Mouse (Mus musculus): ENCODE measurements around the gene Coq7. TPM values are rescaled to one million over a fixed set of nuclear protein-coding genes. Genes with fewer than 3 reads are reported as not detected.
A peak's percentile ranks its signal among the peaks of the same experiment; 100 is the strongest.

The Coq7 gene
- total RNA-seq, 4 experiments from 2014 or later = 42.7 to 51.0 (median 47.7) TPM

DNA sequence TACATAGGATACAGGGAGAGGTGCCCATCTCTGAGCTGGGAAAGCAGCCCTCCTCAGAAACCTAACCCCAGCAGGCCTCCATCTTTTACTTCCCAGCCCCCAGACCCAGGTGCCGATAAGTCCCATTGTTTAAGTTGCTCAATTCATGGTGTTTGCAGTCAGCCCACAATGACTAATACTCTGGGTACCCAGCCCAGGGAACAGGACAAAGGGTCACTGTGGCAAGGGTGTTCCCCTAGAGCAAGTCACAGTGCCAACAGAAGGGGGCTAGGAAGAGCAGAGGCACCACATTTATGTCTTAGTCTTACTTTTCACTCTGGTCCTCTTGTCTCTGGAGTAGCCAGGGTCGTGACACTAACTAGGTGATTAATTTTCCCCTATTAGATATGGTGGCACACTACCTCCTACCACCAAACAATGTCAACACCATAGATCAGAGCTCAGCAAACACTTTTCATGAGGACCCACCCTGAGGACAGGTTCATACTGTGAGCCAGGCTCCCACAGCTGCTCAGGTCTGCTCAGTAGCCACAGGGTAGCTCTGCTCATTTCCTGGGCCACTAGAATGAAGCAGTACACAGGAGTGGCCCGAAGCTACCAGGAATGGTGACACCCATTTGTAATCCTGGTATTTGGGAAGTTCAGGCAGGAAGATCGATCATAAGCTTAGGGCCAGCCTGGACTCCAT lies 38.1 kb downstream of the Coq7 start:
- DNase-seq (ENCODE audit: low spot score in 2 of 2) = no peak

DNA sequence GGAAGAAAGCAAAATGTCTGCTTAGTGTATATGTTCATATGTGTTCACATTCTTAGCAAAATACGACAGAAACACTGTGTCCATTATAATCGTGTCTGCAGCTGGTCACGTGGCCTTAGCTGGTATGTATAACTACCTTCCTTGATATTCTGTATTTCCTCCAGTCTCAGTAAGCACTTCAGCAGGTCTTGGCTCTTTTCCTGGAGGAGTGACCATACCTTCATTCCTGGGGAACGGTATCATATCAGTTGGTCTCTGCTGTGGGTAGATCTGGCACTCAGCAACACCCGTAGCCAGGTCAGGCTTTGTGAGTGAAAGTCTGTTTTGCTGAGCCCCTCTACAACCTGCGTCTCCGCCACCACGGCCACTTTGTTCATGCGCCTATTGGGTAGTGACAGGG lies 39.3 kb downstream of the Coq7 start:
- no peak for DNase-seq (ENCODE audit: low spot score in 2 of 2)

DNA sequence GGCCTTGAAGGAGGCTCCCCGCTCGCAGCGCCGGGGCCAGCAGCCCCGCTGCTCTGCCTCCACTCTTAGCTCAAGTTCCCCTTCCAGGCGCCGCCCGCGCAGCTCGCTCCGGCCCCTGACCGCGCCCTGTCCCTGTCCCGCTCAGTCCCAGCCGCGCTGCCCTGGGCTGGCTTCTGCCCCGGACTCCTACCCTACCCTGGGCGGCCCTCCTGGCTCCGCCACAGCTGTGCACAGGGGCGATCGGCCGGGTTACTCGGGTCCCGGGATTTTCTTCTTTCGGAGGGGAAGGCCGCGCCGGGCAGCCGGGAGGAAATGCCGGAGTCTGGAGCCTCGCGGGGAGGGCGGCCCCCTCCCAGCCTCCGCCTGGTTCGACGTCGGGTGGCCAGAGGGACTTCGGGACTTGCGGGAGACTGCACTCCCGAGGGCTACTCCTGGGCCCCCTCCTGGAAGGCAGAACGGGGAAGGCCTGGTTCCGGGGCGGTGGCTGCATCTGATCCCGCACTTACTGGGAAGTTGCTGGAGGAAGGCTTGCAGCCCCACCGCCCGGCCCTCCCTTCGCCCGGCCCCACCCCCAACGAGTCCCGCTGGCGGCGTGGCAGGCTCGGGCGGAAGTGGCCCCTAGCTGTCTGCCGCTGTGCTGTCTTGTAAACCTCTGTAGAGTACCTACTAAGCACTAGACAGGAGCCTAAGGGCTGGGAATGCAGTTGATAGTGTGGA lies 41.6 kb downstream of the Coq7 start, which contains the start of gene Itpripl2:
Itpripl2 (minus strand) TSS at position 545 of the 717 bp plus-strand sequence.
- DNase-seq (ENCODE audit: low spot score in 2 of 2) = peak; percentile 60 to 74

DNA sequence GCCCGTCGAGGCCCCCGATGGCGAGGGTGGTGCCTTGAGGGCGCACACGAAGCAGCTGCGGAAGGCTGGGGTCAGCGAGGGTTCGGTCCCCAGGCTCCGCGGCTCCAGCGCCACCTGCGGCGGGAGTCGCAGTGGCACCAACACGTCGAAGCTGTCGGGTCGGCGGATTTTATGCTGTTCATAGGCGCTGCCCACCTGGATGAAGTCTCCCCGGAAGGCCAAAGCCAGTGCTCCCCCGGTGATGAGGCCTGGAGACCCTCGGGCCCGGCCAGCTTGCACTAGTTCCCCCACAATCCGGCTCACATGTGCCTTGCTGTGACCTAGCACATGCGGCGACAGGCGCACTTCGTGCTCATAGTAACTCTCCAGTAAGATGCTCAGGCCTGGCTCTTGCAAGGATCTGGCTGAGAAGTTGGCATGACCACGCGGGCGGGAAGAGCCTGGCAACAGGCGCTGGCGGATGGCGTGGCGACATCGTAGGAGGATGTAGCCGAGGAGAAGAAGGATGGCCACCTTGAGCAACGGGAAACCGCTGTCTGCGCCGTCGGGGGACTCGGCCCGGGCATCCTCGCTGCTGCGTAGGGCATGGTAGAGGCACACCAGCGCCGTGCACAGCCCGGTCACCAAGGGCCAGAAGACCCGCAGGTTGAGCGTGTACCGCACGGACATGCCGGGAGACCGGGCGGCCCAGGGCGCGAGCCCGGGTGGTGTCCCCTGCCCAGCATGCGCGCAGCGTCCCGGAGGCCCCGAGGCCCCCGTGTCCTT lies 42.3 kb downstream of the Coq7 start:
- peak in 1 of 2 experiments; percentile 24 for DNase-seq (ENCODE audit: low spot score in 2 of 2)

DNA sequence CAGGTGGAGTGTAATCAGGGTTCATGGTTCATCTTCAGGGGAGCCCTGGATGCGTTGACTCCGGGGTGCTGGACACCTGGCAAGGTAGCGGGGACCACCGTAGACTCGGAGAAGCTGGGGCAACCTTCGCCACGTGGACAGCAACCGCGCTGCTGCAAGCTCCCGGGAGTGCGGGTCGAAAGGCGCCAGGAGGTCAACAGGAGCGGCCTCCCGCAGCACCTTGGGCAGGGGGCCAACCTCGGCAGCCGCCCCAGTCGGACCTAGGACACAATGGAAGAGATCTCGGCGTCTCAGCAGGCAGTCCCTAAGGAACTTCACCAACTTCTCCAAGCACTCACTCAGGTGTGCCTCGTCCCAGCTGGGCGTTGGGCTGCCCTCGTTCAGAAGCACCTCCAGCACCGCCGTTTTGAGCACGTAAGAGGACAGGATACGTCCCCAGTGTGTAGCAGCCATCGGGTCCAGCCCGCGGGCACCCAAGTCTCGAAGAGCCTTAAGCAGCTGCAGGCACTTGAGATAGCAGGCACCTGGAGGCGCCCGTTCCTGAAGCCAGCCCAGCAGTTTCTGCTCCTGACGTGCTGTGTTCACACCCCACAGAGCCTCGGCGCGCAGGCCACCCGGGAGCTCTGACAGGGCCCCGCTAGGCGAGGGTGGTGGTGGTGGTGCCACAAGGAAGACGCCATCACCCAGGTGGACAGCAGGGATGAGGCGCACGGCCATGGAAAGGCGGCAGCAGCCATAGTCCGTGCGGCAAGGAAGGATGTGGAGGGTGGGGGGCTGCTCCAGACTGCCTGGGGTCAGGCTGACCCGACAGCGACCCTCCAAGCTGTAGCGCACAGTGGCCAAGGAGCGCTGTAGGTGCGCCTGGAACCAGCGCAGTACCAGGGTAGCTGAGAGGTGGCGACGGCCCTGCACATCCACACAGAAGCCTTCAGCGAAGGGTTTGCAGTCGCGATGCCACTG lies 43.2 kb downstream of the Coq7 start:
- DNase-seq (ENCODE audit: low spot score in 2 of 2) = no peak

DNA sequence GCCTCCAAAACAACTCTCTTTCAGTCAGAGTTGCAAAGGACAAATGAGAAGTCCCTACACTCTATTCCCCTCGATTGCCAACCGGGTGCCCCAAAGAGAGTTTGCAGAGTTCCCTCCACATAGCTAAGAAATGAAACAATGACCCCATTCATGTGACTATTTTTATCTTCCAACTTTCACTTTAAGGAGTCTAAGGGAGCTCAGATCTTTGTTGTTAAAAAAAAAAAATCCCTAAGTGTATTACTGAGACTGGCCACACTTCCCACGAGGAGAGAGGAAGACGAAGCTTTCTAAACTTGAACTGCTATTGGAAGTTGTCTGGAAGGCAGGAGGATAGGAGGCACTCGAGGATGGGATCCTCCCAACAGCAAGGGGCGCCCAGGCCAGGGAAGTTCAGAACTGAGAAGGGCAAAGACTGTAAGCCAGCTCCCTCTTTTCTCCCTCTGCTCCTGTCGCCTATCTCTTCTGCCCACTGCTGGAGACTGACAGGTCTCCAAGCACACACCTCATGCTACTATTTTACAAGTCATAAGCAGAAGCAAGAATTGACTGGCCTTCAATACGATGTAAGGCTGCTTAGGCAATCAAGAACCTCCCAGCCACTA lies 45.0 kb downstream of the Coq7 start:
- DNase-seq (ENCODE audit: low spot score in 2 of 2) = no peak

DNA sequence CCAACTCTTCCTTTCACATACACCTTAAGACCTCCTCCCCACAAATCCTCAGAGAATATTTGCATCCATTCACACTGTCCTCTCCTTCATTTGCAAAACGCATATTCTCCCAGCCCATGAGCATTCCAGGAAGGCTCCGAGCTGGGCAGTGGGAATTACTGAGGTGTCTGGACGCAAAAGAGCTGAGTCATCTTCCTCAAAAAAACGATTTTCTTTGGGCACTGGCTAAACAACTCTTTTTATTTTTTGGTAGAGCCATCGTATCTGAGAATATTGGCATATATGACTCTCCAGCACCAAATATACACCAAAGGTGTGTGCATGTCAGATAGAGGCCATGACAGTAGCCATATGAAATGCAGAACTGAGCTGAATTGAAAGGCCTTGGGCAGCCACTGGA lies 46.2 kb downstream of the Coq7 start:
- no peak for DNase-seq (ENCODE audit: low spot score in 2 of 2)

DNA sequence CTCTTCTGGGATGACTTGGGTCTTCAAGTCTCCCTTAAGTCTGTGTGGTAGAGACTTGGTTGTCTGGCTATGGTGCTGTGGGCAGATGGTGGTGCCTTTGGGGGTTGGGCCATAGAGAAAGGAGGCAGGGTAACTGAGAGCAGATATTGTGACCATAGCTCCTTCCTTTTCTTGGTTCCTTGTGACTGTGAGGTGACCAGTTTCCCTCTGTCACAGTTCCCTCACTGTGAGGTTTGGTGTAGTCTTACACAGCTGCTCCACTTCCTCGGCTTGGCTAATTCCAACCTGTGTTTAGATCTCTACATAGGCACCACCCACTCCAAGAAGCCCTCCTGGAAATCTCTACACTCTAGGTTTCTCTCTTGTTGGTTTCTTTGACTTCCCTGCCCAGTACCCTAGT lies 49.2 kb downstream of the Coq7 start:
- DNase-seq (ENCODE audit: low spot score in 2 of 2) = no peak

DNA sequence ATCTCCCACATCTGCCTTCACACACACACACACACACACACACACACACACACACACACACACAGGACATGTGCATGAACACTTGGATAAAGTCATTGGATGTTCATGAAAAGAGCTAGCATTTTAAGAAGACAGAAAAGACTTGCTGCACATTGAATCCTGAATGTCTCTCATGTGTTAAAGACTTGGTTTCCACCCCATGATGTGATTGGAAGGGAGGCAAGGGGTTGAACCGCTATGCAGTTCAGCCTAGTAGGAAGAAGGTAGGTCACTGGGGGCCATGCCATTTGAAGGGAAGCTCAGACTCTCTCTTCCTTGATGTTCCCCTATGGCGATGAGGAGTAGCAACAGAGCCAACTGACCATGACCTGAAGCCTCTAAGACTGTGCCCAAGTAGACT lies 51.2 kb downstream of the Coq7 start:
- DNase-seq (ENCODE audit: low spot score in 2 of 2) = no peak

DNA sequence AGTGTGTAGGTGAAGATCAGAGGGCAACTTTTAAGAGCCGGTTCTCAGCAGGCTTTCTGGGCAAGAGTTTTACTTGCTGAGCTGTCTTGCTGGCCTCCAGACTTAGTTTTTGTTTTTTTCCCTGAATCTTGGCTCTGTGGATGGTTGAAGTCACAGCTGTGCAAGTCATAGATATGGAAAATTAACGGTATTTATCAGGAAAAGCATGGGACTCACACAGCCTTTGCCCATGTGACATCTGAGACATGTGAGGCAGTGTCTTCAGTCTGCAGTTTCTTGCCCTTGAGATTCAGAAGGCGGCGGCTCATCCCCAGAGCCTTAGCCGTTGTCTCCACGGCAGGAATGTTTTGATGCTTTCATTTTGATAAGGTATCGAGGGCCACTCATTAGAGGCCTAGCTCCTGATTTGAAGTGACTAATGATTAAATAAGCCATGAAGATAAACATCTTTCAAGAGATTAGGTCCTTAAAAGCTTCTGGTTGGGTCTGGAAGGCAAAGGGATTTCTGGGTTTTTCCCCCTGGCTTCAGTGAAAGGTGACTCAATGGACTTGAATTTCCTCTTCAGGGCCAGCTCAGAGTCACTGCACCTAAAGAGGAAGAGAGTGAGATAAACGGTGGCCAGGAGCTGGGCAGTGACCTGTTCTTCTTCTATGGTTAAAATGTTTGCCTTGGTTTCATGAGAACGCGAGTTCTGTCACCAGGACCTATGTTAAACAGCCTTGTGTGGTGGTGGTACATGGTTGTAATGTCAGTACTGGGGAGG lies 51.9 kb downstream of the Coq7 start:
- no peak for DNase-seq (ENCODE audit: low spot score in 2 of 2)

DNA sequence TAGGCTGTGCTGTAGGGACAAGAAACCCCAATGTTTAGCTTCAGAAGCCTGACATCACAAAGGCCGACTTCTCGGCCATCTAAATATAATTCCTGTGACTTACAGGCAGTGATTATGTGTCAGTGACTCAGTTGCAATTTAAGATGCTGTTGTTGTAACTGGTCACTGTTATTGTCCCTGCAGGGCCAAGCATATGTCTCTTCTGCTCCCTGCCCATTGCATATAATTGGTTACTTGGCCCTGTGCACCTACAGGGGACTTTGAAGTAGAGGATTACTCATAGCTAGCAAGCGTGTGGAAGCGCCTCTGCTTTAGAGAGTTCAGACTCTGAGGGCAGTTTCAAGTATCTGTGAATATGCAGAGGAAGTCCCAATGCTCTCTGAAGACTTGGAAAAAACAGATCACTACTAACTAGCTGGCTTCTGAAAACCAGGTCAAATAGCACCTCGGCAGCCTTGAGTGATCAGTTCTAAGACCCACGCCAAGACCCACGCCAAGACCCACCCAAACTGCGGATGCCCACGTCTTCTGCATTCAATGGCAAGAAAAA lies 52.9 kb downstream of the Coq7 start:
- DNase-seq (ENCODE audit: low spot score in 2 of 2) = no peak

DNA sequence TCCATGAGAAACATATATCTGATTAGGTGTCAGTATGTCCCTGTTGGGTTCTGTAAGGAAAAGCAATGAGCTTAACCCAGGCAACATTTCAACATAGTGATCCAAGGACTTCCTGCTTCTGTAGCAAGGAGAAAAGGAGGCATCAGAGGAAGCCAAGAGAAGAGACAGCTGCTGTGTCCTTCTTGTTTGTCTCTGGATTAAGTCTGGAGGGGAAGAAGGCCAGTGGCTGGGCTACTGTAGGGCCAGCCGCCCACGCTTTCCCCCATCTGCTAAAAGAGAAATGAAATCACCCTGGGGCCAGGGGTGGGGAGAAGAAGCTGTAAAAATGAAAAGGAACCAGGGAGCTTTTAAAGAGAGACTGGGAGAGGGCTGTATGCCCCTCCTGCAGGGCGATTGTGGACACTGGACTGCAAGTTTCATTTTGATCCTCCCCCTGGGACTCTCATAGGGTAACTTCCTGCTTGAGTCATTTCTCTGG lies 54.3 kb downstream of the Coq7 start:
- peak; percentile 63 to 67 for DNase-seq (ENCODE audit: low spot score in 2 of 2)

DNA sequence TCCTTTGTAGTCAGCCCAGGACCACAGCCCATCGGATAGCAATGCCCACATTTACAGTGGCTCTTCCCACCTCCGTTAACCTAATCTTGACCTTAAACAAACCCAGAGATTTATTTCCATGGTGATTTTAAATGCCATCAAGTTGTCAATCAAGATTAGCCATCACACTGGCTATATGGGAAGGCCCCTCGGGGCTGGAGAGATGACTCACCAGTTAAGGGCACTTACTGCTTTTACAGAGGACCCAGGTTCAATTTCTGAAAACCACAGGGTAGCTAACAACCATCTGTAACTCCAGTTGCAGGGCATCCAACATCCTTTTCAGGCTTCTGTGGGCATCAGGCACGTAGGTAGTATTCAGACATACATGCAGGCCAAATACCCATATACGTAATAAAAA lies 56.7 kb downstream of the Coq7 start:
- no peak for DNase-seq (ENCODE audit: low spot score in 2 of 2)

DNA sequence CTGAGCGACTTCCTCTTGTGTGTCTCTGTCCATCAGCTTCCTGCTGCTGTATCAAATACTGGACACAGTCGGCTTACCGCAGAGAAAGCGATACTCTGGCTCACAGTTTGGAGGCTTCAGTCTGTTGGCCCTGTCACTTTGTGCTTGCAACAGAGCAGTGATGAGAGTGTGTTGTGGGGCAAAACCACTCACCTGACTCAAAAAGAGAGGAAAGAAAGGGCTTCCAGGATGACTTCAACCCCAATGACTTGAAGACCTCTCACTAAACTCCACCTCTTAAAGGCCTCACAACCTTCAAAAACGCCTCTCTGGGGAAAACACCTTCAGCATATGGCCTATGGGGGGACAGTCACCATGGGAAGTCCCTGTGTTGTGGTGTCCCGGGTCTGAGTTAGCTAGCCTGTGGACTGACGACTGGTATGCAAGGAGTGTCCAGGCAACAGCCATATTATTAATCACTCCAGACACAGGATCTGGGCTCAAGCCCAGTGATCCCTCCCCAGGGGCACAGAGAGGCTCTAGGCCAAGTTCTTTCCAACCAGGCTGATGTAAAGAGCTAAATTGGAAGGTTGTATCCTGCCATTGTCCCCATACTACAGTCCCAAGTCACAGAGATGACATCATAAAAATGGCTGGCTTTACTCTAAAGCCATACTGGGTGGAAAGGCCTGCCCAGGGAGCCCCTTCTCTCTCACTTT lies 58.0 kb downstream of the Coq7 start:
- no peak for DNase-seq (ENCODE audit: low spot score in 2 of 2)

DNA sequence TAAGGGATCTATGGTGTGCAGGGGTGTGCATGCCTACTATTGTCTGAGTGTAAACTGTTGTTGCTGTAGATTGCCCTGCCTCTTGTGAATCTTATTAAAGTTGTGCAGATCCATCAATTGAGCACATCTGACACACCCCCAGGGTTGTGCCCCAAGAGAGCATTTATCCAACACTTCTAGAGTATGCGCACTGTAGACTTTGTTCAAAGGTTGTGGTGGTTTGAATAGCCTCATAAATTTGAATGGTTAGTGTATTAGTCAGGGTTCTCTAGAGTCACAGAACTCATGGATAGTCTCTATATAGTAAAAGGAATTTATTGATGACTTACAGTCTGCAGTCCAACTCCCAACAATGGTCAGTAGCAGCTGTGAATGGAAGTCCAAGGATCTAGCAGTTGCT lies 60.3 kb downstream of the Coq7 start:
- no peak for DNase-seq (ENCODE audit: low spot score in 2 of 2)

DNA sequence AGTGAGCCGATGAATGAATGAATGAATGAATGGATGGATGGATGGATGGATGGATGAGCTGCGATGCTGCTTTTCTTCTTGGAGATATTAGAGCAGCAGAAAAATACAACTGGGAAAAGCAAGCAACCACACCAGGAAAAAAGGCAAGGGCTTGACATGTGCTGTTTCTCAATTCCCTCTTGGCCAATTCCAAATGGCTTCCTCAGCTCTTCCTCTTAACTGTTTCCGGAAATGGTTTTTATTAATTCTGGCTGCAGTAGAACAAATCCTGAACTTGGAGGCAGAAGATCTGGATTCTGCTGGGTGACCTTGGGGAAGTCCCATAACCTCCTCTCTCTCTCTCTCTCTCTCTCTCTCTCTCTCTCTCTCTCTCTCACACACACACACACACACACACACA lies 65.1 kb downstream of the Coq7 start:
- no peak for DNase-seq (ENCODE audit: low spot score in 2 of 2)

DNA sequence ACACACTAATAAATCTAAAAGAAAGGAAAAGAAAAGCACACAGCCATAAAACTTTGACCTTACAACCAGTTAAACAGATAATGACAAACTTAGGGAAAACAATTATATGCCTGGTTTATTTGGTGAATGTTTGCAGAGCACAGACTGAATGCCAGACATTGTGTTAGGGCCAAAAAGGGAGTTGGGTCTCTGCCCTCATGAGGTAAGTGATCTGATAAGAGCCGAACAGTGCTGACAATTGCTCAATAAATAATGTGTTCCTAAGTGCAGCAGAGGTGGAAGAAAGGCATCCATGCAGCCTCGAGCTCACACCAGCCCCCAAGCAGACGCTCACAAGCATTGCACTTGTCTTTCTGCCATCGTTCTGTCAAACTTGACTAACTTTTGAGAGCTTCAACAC lies 68.7 kb downstream of the Coq7 start:
- DNase-seq (ENCODE audit: low spot score in 2 of 2) = no peak

DNA sequence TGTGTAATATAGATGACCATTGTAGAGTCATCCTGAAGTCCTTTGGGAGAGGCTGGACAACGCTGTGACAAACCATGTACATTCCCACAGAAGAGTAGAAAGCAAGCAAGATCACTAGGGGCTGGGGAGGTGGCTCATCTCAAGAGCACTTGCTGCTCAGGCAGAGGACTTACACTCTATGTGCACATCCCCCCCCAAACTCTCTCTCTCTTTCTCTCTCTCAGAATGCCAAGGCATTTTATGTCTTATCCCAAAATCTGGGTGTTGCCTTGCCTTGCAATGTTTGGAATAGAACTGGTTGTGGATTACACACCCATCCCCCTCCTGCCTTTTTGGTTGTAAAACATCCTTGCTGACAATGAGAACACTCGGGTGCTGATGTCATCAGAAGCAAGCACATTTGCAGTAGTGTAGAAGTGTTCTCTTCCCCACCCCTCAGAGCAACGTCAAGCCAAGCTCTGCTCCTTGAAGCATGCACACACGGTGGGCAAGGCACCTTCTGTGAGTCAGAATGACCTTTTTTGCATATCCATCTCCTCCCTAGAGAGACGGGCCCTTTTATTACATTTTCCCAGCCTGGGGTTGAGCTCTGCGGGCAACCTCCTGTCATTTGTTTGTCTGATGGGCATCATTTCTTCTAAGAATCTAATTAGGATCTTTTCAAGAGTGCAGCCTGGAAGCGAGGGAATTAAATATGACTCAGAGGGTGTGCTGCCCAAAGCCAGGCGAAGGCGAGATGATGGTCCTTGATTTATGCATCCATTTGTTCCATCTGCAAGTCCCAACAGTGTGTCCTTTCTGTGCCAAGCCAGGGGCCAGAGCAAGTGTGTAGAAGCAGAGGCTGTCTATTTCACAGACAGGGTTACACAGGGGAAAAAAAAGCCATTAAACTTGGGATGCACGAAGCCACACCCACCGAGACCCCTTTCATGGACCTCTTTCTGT lies 70.1 kb downstream of the Coq7 start:
- no peak for DNase-seq (ENCODE audit: low spot score in 2 of 2)
